Mouse (Mus musculus) myocyte (in vitro differentiated cells): ENCODE measurements at regions not wholly inside any gene's neighbourhood (a gene's known extent, or its start where the extent isn't known, plus 50 kb on each side); places are given as distances from the start of the nearest gene placed in this dataset.

Source experiments
- H3K27me3 ChIP-seq: one replicate; pipeline ENCODE4 v1.6.1; 2011; ENCODE audit not compliant: control insufficient read depth, insufficient read depth, insufficient read length
- H3K36me3 ChIP-seq: one replicate; pipeline ENCODE4 v1.6.1; 2011; ENCODE audit not compliant: control insufficient read depth, insufficient read depth
- H3K4me2 ChIP-seq: one replicate; pipeline ENCODE4 v1.6.1; 2011; ENCODE audit warnings: low read depth, control low read depth
- H3K4me3 ChIP-seq: one replicate; pipeline ENCODE4 v1.5.1; 2011; ENCODE audit warnings: mild to moderate bottlenecking, control low read depth, moderate library complexity
- H3K79me2 ChIP-seq: one replicate; pipeline ENCODE4 v1.6.1; 2011; ENCODE audit not compliant: control insufficient read depth, insufficient read depth
- H3ac ChIP-seq: one replicate; pipeline ENCODE4 v1.6.1; 2011; ENCODE audit not compliant: control insufficient read depth, insufficient read length
- CEBPB ChIP-seq: IDR thresholded peaks from 2 replicates; pipeline ENCODE4 v1.6.1; 2011; ENCODE audit warnings: mild to moderate bottlenecking, moderate library complexity; ENCODE audit not compliant: poor library complexity, insufficient read depth, severe bottlenecking
- E2F4 ChIP-seq: IDR thresholded peaks from one replicate; pipeline ENCODE4 v1.6.1; 2011; ENCODE audit warnings: mild to moderate bottlenecking, control low read depth, moderate library complexity; ENCODE audit not compliant: insufficient read depth
- MAX ChIP-seq: IDR thresholded peaks from one replicate; pipeline ENCODE4 v1.6.1; 2011; ENCODE audit warnings: low read depth, mild to moderate bottlenecking, control low read depth
- MYOD1 ChIP-seq, 3 experiments: IDR thresholded peaks; one replicate each; pipeline ENCODE4 v1.6.1; 2011; ENCODE audit warnings: control low read depth in 2 of 3, low read depth in 2 of 3, mild to moderate bottlenecking in 2 of 3, moderate library complexity in 1 of 3; ENCODE audit not compliant: insufficient read length in 2 of 3, control insufficient read depth in 1 of 3
- MYOG ChIP-seq, 3 experiments: IDR thresholded peaks; one replicate each; pipeline ENCODE4 v1.6.1; 2011; ENCODE audit warnings: control low read depth in 2 of 3, low read depth in 2 of 3, mild to moderate bottlenecking in 2 of 3; ENCODE audit not compliant: insufficient read length in 2 of 3, control insufficient read depth in 1 of 3, insufficient read depth in 1 of 3
- POLR2A ChIP-seq: IDR thresholded peaks from one replicate; pipeline ENCODE4 v1.6.1; 2011; ENCODE audit warnings: low read depth, mild to moderate bottlenecking, control low read depth, moderate library complexity; ENCODE audit not compliant: insufficient read length
- POLR2AphosphoS2 ChIP-seq: IDR thresholded peaks from one replicate; pipeline ENCODE4 v1.6.1; 2011; ENCODE audit warnings: low read depth, control low read depth; ENCODE audit not compliant: insufficient read length
- REST ChIP-seq: IDR thresholded peaks from one replicate; pipeline ENCODE4 v1.6.1; 2011; ENCODE audit warnings: mild to moderate bottlenecking, control low read depth, moderate library complexity; ENCODE audit not compliant: insufficient read depth, insufficient read length
- SRF ChIP-seq: IDR thresholded peaks from one replicate; pipeline ENCODE4 v1.6.1; 2011; ENCODE audit warnings: low read depth; ENCODE audit not compliant: control insufficient read depth, insufficient read length
- TCF12 ChIP-seq: IDR thresholded peaks from one replicate; pipeline ENCODE4 v1.6.1; 2011; ENCODE audit warnings: mild to moderate bottlenecking, control low read depth; ENCODE audit not compliant: poor library complexity, insufficient read depth, severe bottlenecking
- TCF3 ChIP-seq: IDR thresholded peaks from one replicate; pipeline ENCODE4 v1.6.1; 2011; ENCODE audit warnings: low read depth, control low read depth; ENCODE audit not compliant: insufficient read length
- USF1 ChIP-seq: IDR thresholded peaks from one replicate; pipeline ENCODE4 v1.6.1; 2011; ENCODE audit warnings: low read depth, mild to moderate bottlenecking, control low read depth, moderate library complexity

DNA sequence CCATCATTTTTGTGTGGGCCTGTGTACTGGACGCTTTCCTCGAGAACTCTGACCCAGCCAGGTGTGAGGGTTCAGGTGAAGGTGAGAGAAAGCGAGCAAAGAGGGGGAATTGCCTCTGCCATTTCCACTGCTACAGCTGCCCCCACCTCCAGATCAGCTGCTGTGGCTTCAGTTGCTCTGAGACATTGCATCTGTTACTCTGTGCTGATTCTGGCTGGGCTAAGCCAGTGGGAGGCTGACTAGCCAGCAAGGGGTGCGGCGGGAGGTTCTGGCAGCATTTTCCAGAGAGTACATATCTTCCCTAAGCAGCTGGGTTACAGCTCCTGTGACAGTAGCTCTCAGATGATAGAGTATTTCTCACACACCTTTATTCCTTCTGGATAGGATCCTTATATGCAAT, 712.7 kb upstream of the Cdh18 start:
- H3K4me2 ChIP-seq = no peak overlapping the region
- no peak for TF ChIP-seq MAX
- peak in 2 of 3 experiments; percentile 52 to 90 for TF ChIP-seq MYOD1 (IDR thresholded peaks at IDR 0.05; ENCODE audit: control insufficient read depth in 1 of 3, insufficient read length in 2 of 3, low read depth in 2 of 3)
- TF ChIP-seq TCF3 = no peak
- no peak for TF ChIP-seq POLR2AphosphoS2
- peak in 2 of 3 experiments; percentile 38 to 70 for TF ChIP-seq MYOG (IDR thresholded peaks at IDR 0.05; ENCODE audit: control insufficient read depth in 1 of 3, insufficient read depth in 1 of 3, insufficient read length in 2 of 3, low read depth in 2 of 3)
- TF ChIP-seq REST = no peak
- TF ChIP-seq SRF = no peak
- TF ChIP-seq E2F4 = no peak
- TF ChIP-seq CEBPB = no peak
- no peak overlapping the region for H3ac ChIP-seq
- no peaks in the 10 kb centered on the region for H3K36me3 ChIP-seq
- H3K4me3 ChIP-seq = no peak overlapping the region
- H3K79me2 ChIP-seq = no peaks in the 10 kb centered on the region
- no peaks in the 10 kb centered on the region for H3K27me3 ChIP-seq

DNA sequence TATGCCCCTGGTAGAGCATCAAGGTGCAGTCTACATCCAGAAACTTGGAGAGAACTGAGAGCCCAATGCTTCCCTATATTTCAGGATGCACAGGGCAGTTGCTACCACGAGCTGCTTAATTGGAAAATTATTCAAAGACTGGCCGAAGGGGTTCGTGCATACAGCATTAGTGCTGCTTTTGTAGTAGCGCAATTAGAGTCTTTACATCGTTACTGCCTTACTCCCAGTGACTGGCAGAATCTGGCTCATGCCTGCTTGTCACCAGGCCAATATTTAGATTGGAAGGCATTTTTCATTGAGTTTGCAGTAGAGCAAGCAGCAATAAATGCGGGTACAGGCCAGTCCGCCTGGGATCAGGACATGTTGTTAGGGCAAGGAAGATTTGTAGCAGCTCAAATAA, 690.3 kb upstream of the Cdh18 start:
- no peak overlapping the region for H3K4me3 ChIP-seq
- no peak overlapping the region for H3ac ChIP-seq
- no peaks in the 10 kb centered on the region for H3K36me3 ChIP-seq
- TF ChIP-seq MAX = no peak
- no peak for TF ChIP-seq E2F4
- TF ChIP-seq POLR2A = no peak
- no peak for TF ChIP-seq REST
- TF ChIP-seq MYOG (IDR thresholded peaks at IDR 0.05; ENCODE audit: control insufficient read depth in 1 of 3, insufficient read depth in 1 of 3, insufficient read length in 2 of 3, low read depth in 2 of 3) = no peak
- TF ChIP-seq POLR2AphosphoS2 = no peak
- TF ChIP-seq USF1 = no peak
- no peak for TF ChIP-seq CEBPB
- no peak for TF ChIP-seq SRF
- no peak for TF ChIP-seq TCF12
- TF ChIP-seq TCF3 = no peak
- no peak for TF ChIP-seq MYOD1 (IDR thresholded peaks at IDR 0.05; ENCODE audit: control insufficient read depth in 1 of 3, insufficient read length in 2 of 3, low read depth in 2 of 3)
- H3K79me2 ChIP-seq = no peaks in the 10 kb centered on the region
- no peaks in the 10 kb centered on the region for H3K27me3 ChIP-seq
- H3K4me2 ChIP-seq = no peak overlapping the region

DNA sequence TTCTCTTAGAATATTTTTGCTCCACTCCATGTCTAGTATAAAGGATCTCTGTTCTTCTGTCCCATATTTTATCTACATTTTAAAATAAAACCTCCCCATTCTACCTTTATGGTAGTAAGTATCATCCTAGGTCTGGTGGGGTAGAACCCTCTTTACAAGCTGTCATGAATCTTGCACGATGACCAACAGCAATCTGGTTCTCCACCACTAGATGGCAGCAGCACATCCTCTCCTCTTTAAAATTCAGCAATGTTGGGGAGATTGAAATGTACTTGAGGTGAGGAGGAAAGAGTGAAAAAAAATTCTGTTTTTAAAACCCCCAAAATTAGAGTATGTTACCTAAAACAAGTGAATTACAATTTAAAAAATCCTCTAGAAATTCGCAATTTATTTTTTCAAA, 663.6 kb upstream of the Cdh18 start:
- no peak overlapping the region for H3K4me3 ChIP-seq
- no peak overlapping the region for H3ac ChIP-seq
- H3K27me3 ChIP-seq = no peaks in the 10 kb centered on the region
- no peaks in the 10 kb centered on the region for H3K79me2 ChIP-seq
- H3K36me3 ChIP-seq = no peaks in the 10 kb centered on the region
- TF ChIP-seq USF1 (no peak), TCF3 (no peak), REST (no peak), MYOG (IDR thresholded peaks at IDR 0.05; ENCODE audit: control insufficient read depth in 1 of 3, insufficient read depth in 1 of 3, insufficient read length in 2 of 3, low read depth in 2 of 3) (no peak), E2F4 (no peak)
- no peak overlapping the region for H3K4me2 ChIP-seq
